Mouse (Mus musculus): Measurements from ENCODE around the gene Gm20662. TPM values are rescaled to one million over a fixed set of nuclear protein-coding genes. Genes with fewer than 3 reads are reported as not detected.

Gm20662 gene
- polyA plus RNA-seq, 1 experiment from 2014 or later: 0.39 TPM

DNA sequence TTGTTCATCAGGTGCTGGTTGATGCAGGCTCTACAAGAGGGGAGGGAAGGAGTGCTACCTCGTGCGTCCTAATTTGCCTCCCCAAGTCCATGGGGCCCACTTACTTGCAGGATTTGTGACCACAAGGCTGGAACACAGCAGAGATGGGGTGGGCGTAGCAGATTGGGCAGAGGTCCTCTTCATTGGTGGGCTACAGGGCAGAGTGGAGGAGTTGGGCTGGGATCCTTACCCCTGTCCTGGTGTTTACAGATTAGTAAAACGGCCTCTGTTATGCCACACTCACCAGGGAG lies 55.7 kb downstream of the Gm20662 start:
- peaks cover 6% of the 10 kb centered on the region; the same call in 1 of the 2 replicates for H3K4me1 ChIP-seq (replicated peaks; ENCODE audit: control insufficient read depth, insufficient read depth, low read length)
- no peak for DNase-seq (ENCODE audit: low spot score)
- H3K27me3 ChIP-seq (ENCODE audit: control insufficient read depth, insufficient read depth, low read length): no peaks in the 10 kb centered on the region
- no peaks in the 10 kb centered on the region; the same call in 1 of the 2 replicates for H3K36me3 ChIP-seq (ENCODE audit: control insufficient read depth, insufficient read depth, low read length)
- no peak overlapping the region for H3K4me2 ChIP-seq (ENCODE audit: low read depth, low read length, severe bottlenecking)
- 82% methylated on average over 4 of the region's 4 CpGs for WGBS
- H3K9ac ChIP-seq (ENCODE audit: low read length): no peak overlapping the region
- no peak overlapping the region for H3K4me3 ChIP-seq (ENCODE audit: low read depth, low read length)
- ATAC-seq (replicated peaks; ENCODE audit: low FRiP score): no peak
- H3K27ac ChIP-seq (ENCODE audit: low read depth, low read length): no peak overlapping the region
- no peaks in the 10 kb centered on the region for H3K9me3 ChIP-seq (ENCODE audit: control insufficient read depth, low read length)

DNA sequence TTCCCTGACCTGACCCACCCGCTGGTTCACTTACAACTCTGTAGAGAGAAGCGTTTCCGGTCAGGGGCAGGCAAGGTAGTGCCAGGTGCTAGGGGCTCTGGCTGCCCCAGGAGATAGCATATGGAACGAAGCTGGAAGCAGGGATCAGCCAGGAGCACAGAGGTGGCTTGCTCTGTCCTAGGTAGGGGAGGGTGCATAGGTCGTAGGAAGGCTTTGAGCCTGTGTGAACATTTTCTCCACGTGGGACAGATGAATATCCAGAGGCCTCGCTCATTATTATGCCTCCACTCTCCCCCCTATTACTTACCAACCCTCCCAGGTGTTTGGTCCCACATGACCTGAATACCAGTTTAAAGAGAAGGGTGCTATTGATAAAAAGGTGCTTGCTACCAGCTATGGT lies 56.3 kb downstream of the Gm20662 start:
- H3K9ac ChIP-seq (ENCODE audit: low read length): no peak overlapping the region
- no peak for DNase-seq (ENCODE audit: low spot score)
- no peak overlapping the region for H3K27ac ChIP-seq (ENCODE audit: low read depth, low read length)
- no peaks in the 10 kb centered on the region; the same call in 1 of the 2 replicates for H3K36me3 ChIP-seq (ENCODE audit: control insufficient read depth, insufficient read depth, low read length)
- 73% methylated on average over 7 of the region's 7 CpGs for WGBS
- ATAC-seq (replicated peaks; ENCODE audit: low FRiP score): no peak
- no peaks in the 10 kb centered on the region for H3K9me3 ChIP-seq (ENCODE audit: control insufficient read depth, low read length)
- no peak overlapping the region for H3K4me2 ChIP-seq (ENCODE audit: low read depth, low read length, severe bottlenecking)
- H3K4me1 ChIP-seq (replicated peaks; ENCODE audit: control insufficient read depth, insufficient read depth, low read length): peaks cover 6% of the 10 kb centered on the region; the same call in 1 of the 2 replicates
- H3K4me3 ChIP-seq (ENCODE audit: low read depth, low read length): no peak overlapping the region
- H3K27me3 ChIP-seq (ENCODE audit: control insufficient read depth, insufficient read depth, low read length): no peaks in the 10 kb centered on the region

DNA sequence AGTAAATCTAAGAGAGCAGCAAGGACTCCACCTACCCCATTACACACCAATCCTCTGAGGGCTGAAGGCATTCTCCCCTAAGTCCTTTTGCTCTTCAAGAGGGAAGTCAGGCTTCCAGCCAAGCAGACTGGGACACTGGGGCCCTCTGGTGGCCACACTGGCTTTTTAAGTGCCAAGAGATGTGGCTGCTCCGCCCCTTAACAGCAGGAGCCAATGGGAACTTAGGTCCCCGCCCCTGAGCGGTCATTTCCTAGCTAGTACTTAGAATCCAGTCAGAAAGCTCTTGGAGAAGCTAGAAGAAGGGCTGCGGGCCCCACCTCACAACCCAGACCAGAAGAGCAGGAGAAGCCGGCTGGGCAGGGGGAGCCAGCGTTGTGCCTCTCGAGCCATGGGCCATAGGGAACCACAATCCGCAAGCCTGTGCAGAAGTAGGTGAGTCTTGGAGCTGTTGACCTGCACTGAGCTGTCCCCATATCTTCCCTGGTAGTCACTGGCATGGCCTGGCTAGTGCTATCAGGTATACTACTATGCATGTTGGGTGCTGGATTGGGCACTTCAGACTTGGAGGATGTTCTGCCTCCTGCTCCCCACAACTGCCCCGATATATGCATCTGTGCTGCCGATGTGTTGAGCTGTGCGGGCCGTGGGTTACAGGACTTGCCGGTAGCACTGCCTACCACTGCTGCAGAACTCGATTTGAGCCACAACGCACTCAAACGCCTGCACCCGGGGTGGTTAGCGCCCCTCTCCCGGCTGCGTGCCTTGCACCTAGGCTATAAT lies 56.9 kb downstream of the Gm20662 start, which contains the start of gene Amigo3:
Gene Amigo3, plus strand, starts transcription at position 275 of the 780 bp plus-strand sequence.
- H3K4me1 ChIP-seq (replicated peaks; ENCODE audit: control insufficient read depth, insufficient read depth, low read length): peaks cover 6% of the 10 kb centered on the region; the same call in 1 of the 2 replicates
- no peaks in the 10 kb centered on the region; the same call in 1 of the 2 replicates for H3K36me3 ChIP-seq (ENCODE audit: control insufficient read depth, insufficient read depth, low read length)
- no peak within 1 kb of the TSS for H3K9ac ChIP-seq (ENCODE audit: low read length)
- H3K4me3 ChIP-seq (ENCODE audit: low read depth, low read length): no peak within 1 kb of the TSS; the same call in 1 of the 2 replicates
- DNase-seq (ENCODE audit: low spot score) (peak; percentile 96), ATAC-seq (replicated peaks; ENCODE audit: low FRiP score) (peak; percentile 35)
- H3K4me2 ChIP-seq (ENCODE audit: low read depth, low read length, severe bottlenecking): no peak within 1 kb of the TSS
- no peaks in the 10 kb centered on the region for H3K9me3 ChIP-seq (ENCODE audit: control insufficient read depth, low read length)
- 59% methylated on average over 20 of the region's 20 CpGs for WGBS
- H3K27ac ChIP-seq (ENCODE audit: low read depth, low read length): no peak within 1 kb of the TSS
- H3K27me3 ChIP-seq (ENCODE audit: control insufficient read depth, insufficient read depth, low read length): no peaks in the 10 kb centered on the region

DNA sequence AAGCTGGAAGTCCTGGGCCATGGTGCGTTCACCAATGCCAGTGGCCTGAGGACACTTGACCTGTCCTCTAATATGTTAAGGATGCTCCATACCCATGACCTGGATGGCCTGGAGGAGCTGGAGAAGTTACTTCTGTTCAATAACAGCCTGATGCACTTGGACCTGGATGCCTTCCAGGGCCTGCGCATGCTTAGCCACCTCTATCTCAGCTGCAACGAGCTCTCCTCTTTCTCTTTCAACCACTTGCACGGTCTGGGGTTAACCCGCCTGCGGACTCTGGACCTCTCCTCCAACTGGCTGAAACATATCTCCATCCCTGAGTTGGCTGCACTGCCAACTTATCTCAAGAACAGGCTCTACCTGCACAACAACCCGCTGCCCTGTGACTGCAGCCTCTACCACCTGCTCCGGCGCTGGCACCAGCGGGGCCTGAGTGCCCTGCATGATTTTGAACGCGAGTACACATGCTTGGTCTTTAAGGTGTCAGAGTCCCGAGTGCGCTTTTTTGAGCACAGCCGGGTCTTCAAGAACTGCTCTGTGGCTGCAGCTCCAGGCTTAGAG lies 57.6 kb downstream of the Gm20662 start:
- H3K27ac ChIP-seq (ENCODE audit: low read depth, low read length): no peak overlapping the region
- ATAC-seq (replicated peaks; ENCODE audit: low FRiP score): no peak
- WGBS: 93% methylated on average over 15 of the region's 15 CpGs
- H3K4me1 ChIP-seq (replicated peaks; ENCODE audit: control insufficient read depth, insufficient read depth, low read length): peaks cover 3% of the 10 kb centered on the region; the same call in 1 of the 2 replicates
- no peaks in the 10 kb centered on the region; the same call in 1 of the 2 replicates for H3K36me3 ChIP-seq (ENCODE audit: control insufficient read depth, insufficient read depth, low read length)
- H3K4me3 ChIP-seq (ENCODE audit: low read depth, low read length): no peak overlapping the region
- H3K4me2 ChIP-seq (ENCODE audit: low read depth, low read length, severe bottlenecking): no peak overlapping the region
- no peak for DNase-seq (ENCODE audit: low spot score)
- no peak overlapping the region for H3K9ac ChIP-seq (ENCODE audit: low read length)
- H3K27me3 ChIP-seq (ENCODE audit: control insufficient read depth, insufficient read depth, low read length): no peaks in the 10 kb centered on the region
- no peaks in the 10 kb centered on the region for H3K9me3 ChIP-seq (ENCODE audit: control insufficient read depth, low read length)

DNA sequence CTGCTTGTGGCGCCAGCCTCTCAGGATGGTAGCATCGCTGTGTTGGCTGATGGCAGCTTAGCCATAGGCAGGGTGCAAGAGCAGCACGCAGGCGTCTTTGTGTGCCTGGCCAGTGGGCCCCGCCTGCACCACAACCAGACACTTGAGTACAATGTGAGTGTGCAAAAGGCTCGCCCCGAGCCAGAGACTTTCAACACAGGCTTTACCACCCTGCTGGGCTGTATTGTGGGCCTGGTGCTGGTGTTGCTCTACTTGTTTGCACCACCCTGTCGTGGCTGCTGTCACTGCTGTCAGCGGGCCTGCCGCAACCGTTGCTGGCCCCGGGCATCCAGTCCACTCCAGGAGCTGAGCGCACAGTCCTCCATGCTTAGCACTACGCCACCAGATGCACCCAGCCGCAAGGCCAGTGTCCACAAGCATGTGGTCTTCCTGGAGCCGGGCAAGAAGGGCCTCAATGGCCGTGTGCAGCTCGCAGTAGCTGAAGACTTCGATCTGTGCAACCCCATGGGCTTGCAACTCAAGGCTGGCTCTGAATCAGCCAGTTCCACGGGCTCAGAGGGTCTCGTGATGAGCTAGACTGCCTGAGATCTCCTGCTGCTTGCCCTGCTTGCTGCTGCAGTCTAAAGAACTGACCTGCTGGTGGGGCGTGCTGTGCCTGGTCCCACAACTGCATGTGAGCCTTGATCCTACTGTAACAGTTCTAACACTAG lies 58.3 kb downstream of the Gm20662 start:
- DNase-seq (ENCODE audit: low spot score) (no peak), ATAC-seq (replicated peaks; ENCODE audit: low FRiP score) (no peak)
- WGBS: 91% methylated on average over 22 of the region's 22 CpGs
- Histone ChIP-seq H3K9ac (ENCODE audit: low read length) (no peak overlapping the region), H3K4me2 (ENCODE audit: low read depth, low read length, severe bottlenecking) (no peak overlapping the region), H3K27ac (ENCODE audit: low read depth, low read length) (no peak overlapping the region), H3K4me3 (ENCODE audit: low read depth, low read length) (no peak overlapping the region), H3K4me1 (replicated peaks; ENCODE audit: control insufficient read depth, insufficient read depth, low read length) (peaks cover 3% of the 10 kb centered on the region; the same call in 1 of the 2 replicates), H3K36me3 (ENCODE audit: control insufficient read depth, insufficient read depth, low read length) (no peaks in the 10 kb centered on the region; the same call in 1 of the 2 replicates), H3K27me3 (ENCODE audit: control insufficient read depth, insufficient read depth, low read length) (no peaks in the 10 kb centered on the region), H3K9me3 (ENCODE audit: control insufficient read depth, low read length) (no peaks in the 10 kb centered on the region)

DNA sequence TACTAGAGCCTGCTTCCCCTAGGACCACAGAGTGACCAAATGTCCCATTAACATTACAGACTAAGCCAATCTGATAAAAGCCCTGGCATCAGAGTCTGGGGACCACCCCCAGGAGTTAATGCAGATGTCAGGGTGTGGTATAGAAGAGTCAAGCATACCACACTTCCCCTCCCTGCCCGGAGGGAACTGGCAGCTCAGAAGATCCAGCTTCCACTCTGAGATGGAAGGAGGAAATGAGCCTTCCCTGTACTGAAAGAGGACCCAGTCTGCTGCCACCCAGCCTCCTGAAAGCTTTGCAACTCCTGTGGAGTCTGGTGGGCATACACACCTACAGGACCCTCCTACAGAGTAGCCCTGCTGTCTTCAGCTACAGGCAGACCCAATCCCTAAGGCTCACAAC lies 58.9 kb downstream of the Gm20662 start:
- H3K9ac ChIP-seq (ENCODE audit: low read length): no peak overlapping the region
- H3K4me1 ChIP-seq (replicated peaks; ENCODE audit: control insufficient read depth, insufficient read depth, low read length): peaks cover 2% of the 10 kb centered on the region; the same call in 1 of the 2 replicates
- ATAC-seq (replicated peaks; ENCODE audit: low FRiP score) (no peak), DNase-seq (ENCODE audit: low spot score) (no peak)
- H3K27me3 ChIP-seq (ENCODE audit: control insufficient read depth, insufficient read depth, low read length): no peaks in the 10 kb centered on the region
- H3K4me3 ChIP-seq (ENCODE audit: low read depth, low read length): no peak overlapping the region
- H3K27ac ChIP-seq (ENCODE audit: low read depth, low read length): no peak overlapping the region
- no peaks in the 10 kb centered on the region; the same call in 1 of the 2 replicates for H3K36me3 ChIP-seq (ENCODE audit: control insufficient read depth, insufficient read depth, low read length)
- WGBS: 100% methylated on average over 1 of the region's 1 CpGs
- H3K9me3 ChIP-seq (ENCODE audit: control insufficient read depth, low read length): no peaks in the 10 kb centered on the region
- no peak overlapping the region for H3K4me2 ChIP-seq (ENCODE audit: low read depth, low read length, severe bottlenecking)

DNA sequence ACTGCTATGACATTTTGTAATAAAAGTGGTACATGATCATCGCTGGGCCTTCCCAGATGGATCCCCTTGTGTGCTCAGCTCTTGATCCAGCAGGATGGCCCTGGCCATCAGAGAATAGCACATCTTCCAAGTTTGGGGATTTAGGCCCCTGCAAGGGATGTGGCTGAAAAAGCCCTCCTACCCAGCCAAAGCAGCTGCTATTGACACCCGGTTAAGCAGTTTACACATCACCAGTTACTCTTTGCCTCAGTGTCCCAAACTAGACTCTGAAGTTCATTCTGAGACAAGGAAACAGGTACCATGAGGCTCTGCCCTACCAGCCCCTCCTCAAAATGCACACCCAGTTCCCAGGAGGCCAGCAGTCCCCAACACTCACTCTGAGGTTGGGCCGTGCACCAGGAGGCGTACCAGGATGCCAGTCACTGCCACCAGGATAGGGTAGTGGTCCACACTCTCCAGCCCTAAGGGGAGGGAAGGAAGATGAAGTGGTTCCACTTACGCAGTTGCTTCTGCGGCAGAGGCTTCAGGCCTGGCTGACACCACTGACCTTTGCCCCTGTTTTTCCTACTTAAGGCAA lies 59.6 kb downstream of the Gm20662 start:
- H3K36me3 ChIP-seq (ENCODE audit: control insufficient read depth, insufficient read depth, low read length): no peaks in the 10 kb centered on the region; the same call in 1 of the 2 replicates
- H3K4me3 ChIP-seq (ENCODE audit: low read depth, low read length): no peak overlapping the region
- ATAC-seq (replicated peaks; ENCODE audit: low FRiP score) (no peak), DNase-seq (ENCODE audit: low spot score) (peak; percentile 49)
- WGBS: 90% methylated on average over 6 of the region's 6 CpGs
- H3K27ac ChIP-seq (ENCODE audit: low read depth, low read length): no peak overlapping the region
- no peaks in the 10 kb centered on the region; the same call in 1 of the 2 replicates for H3K4me1 ChIP-seq (replicated peaks; ENCODE audit: control insufficient read depth, insufficient read depth, low read length)
- no peak overlapping the region for H3K9ac ChIP-seq (ENCODE audit: low read length)
- no peak overlapping the region for H3K4me2 ChIP-seq (ENCODE audit: low read depth, low read length, severe bottlenecking)
- H3K9me3 ChIP-seq (ENCODE audit: control insufficient read depth, low read length): no peaks in the 10 kb centered on the region
- no peaks in the 10 kb centered on the region for H3K27me3 ChIP-seq (ENCODE audit: control insufficient read depth, insufficient read depth, low read length)

Data from forebrain, embryonic 11.5 days (tissue).